Mouse (Mus musculus): Measurements from ENCODE around the gene Gm10073. TPM values are rescaled to one million over a fixed set of nuclear protein-coding genes. Genes with fewer than 3 reads are reported as not detected.

The Gm10073 gene
- polyA plus RNA-seq, 1 experiment: 67.4 TPM

GRCm38 (mm10) chr8:106545149-106545548, 28.1 kb downstream of the Gm10073 start:
- DNase-seq (ENCODE audit: low read depth): no peak
- TF ChIP-seq POLR2A (IDR thresholded peaks at IDR 0.05; ENCODE audit: borderline replicate concordance, extremely low read depth, insufficient read depth, insufficient read length, poor library complexity, severe bottlenecking): no peak
- TF ChIP-seq CTCF (IDR thresholded peaks at IDR 0.05; ENCODE audit: borderline replicate concordance, extremely low read depth, insufficient read depth, insufficient read length): no peak

DNA sequence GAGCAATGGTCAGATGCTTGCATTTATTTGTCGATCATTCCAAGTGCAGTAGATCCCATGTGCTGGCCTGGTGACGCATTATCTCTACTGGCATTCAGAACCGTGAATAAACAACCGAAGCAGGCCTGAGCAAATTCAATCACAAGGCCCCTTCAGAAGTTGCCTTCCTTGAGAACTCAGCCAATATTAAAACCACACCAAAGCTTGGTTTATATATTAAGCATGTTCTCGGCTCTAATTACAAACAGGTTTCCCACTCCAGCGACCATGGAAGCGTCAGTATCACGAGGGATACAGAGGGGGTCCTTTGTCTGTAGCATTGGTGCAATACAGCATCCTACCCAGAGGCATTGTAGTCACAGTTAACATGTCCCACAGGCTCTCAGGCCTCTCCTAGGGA, 30.2 kb downstream of the Gm10073 start:
- TF ChIP-seq CTCF (IDR thresholded peaks at IDR 0.05; ENCODE audit: borderline replicate concordance, extremely low read depth, insufficient read depth, insufficient read length) (no peak), POLR2A (IDR thresholded peaks at IDR 0.05; ENCODE audit: borderline replicate concordance, extremely low read depth, insufficient read depth, insufficient read length, poor library complexity, severe bottlenecking) (no peak)
- no peak for DNase-seq (ENCODE audit: low read depth)

DNA sequence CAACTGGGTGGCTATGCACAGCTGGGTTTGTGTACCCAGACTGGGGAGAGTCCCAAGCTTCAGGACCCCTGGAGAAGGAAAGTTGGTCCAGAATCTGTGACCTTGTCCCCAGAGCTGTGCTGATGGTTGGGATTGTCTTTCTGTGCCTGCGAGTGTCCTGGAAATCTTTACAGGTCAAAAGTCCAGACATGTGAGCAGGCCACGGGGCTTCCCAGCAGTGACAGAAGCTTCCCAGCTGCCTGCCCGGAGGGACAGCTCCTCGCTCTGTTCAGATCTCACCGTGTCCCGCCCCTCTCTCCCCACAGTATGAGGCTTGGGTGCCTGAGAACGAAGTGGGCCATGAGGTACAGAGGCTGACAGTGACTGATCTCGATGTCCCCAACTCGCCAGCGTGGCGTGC, 32.3 kb downstream of the Gm10073 start:
- DNase-seq (ENCODE audit: low read depth): no peak
- TF ChIP-seq POLR2A (IDR thresholded peaks at IDR 0.05; ENCODE audit: borderline replicate concordance, extremely low read depth, insufficient read depth, insufficient read length, poor library complexity, severe bottlenecking) (no peak), CTCF (IDR thresholded peaks at IDR 0.05; ENCODE audit: borderline replicate concordance, extremely low read depth, insufficient read depth, insufficient read length) (no peak)

DNA sequence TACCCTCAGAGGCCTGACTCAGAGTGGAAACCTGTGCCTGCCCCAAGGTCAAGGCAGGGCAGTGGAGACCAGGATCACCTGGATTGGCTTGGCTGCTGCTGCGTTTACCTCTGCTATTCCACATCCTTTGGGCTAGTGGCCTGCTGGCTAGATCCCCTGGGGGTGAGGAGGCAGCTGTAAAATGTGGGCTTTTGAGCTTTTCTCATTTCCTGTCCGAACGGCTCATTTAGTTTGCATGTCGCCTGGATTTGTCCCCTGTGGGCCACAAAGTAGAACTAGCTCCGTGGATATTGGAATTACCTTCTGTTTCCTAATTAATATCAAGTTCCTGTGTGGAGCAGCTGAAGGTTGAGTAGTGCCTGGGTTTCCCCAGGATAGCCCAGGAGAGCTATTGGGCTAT, 34.1 kb downstream of the Gm10073 start:
- TF ChIP-seq CTCF (IDR thresholded peaks at IDR 0.05; ENCODE audit: borderline replicate concordance, extremely low read depth, insufficient read depth, insufficient read length) (no peak), POLR2A (IDR thresholded peaks at IDR 0.05; ENCODE audit: borderline replicate concordance, extremely low read depth, insufficient read depth, insufficient read length, poor library complexity, severe bottlenecking) (no peak)
- DNase-seq (ENCODE audit: low read depth): no peak

DNA sequence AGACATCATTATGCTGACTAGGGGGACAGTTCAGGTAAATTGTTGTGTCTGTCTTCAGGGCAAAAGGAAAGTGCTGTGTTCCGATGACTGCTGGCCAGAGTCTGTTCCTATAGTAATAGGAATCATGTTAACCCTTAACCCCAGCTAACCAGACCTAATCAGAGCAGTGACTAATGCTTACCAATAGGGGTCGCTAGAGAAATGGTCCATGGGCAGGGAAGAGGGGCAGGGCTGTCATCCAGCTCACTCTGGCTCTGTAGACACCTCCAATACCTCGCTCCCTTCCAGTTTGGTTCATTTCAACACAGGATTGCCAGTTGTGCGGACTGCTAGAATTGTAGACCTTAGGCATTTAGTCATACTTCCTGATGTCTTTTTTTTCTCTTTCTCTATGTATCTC, 37.8 kb downstream of the Gm10073 start:
- TF ChIP-seq CTCF (IDR thresholded peaks at IDR 0.05; ENCODE audit: borderline replicate concordance, extremely low read depth, insufficient read depth, insufficient read length): 0 out of 2 replicates have a peak, but pooled peaks have one; percentile 28
- no peak for TF ChIP-seq POLR2A (IDR thresholded peaks at IDR 0.05; ENCODE audit: borderline replicate concordance, extremely low read depth, insufficient read depth, insufficient read length, poor library complexity, severe bottlenecking)
- DNase-seq (ENCODE audit: low read depth): no peak

- TF ChIP-seq CTCF (IDR thresholded peaks at IDR 0.05; ENCODE audit: borderline replicate concordance, extremely low read depth, insufficient read depth, insufficient read length) (peak; percentile 53; the same call in 1 of the 2 replicates), POLR2A (IDR thresholded peaks at IDR 0.05; ENCODE audit: borderline replicate concordance, extremely low read depth, insufficient read depth, insufficient read length, poor library complexity, severe bottlenecking) (no peak)
- DNase-seq (ENCODE audit: low read depth): peak; percentile 62
Observed at GRCm38 (mm10) chr8:106534449-106534848, 38.8 kb downstream of the Gm10073 start.

GRCm38 (mm10) chr8:106533709-106534108, 39.6 kb downstream of the Gm10073 start:
- no peak for DNase-seq (ENCODE audit: low read depth)
- TF ChIP-seq POLR2A (IDR thresholded peaks at IDR 0.05; ENCODE audit: borderline replicate concordance, extremely low read depth, insufficient read depth, insufficient read length, poor library complexity, severe bottlenecking): no peak
- no peak for TF ChIP-seq CTCF (IDR thresholded peaks at IDR 0.05; ENCODE audit: borderline replicate concordance, extremely low read depth, insufficient read depth, insufficient read length)

GRCm38 (mm10) chr8:106530566-106530965, 42.7 kb downstream of the Gm10073 start:
- no peak for DNase-seq (ENCODE audit: low read depth)
- TF ChIP-seq POLR2A (IDR thresholded peaks at IDR 0.05; ENCODE audit: borderline replicate concordance, extremely low read depth, insufficient read depth, insufficient read length, poor library complexity, severe bottlenecking) (no peak), CTCF (IDR thresholded peaks at IDR 0.05; ENCODE audit: borderline replicate concordance, extremely low read depth, insufficient read depth, insufficient read length) (peak; percentile 58)

DNA sequence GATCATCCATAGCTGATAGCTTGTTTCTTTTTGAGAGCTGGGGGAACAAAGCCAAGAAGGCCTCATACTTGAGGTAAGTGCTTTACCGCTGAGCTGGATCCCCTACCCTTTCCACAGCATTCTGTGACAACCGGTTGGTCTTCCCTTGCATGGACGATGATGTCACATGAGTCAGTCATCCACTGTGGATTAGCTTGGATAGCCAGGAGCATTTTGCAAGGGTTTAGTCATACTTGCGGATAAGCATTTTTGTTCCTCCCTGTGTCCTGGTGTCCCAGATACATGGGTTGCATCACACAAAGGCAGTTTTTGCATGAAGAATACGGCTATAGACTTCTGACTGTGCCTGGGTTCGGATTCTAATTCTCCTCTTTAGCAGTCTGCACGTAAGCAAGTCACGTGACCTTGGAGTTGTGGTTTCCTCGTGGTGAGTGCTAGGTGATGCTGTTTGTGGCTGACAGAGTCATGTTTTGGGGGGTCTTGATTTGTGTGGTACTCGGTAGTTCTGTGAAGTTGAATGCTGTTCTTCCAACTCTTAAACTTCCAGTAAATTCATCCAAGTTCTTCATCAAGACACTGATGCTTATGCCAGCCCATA, 43.3 kb downstream of the Gm10073 start:
- no peak for DNase-seq (ENCODE audit: low read depth)
- TF ChIP-seq CTCF (IDR thresholded peaks at IDR 0.05; ENCODE audit: borderline replicate concordance, extremely low read depth, insufficient read depth, insufficient read length) (no peak), POLR2A (IDR thresholded peaks at IDR 0.05; ENCODE audit: borderline replicate concordance, extremely low read depth, insufficient read depth, insufficient read length, poor library complexity, severe bottlenecking) (no peak)

DNA sequence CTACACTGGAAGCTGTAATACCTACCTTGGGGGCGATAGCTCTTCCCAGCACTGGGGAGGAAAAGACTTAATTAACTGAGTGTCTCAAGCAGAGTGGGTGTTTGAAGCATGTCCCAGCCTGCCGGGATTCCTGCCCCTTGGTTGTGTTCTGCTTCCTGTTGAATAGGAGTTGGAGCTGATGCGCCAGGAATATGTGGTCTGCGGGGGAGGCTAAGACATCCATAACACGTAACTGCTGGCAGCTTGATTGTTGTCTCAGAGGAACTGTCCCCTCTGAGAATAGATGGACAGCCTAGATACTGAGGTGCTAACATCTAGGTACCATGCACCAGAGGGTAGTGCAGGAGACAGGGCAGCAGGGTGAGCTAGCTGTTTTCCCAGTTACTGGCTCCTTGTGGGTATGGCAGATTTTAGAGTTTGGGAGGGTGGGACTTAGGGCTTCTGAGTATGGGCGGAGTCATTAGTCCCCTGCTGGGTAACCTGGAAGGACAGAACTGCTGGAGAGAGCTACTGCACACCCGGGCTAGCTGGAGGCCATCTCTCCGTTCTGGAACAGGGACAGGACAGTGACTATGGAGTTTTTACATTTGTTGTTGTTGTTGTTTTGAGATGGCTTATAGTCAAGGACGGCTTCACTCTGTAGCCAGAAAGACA, 44.5 kb downstream of the Gm10073 start:
- no peak for DNase-seq (ENCODE audit: low read depth)
- TF ChIP-seq POLR2A (IDR thresholded peaks at IDR 0.05; ENCODE audit: borderline replicate concordance, extremely low read depth, insufficient read depth, insufficient read length, poor library complexity, severe bottlenecking) (no peak), CTCF (IDR thresholded peaks at IDR 0.05; ENCODE audit: borderline replicate concordance, extremely low read depth, insufficient read depth, insufficient read length) (no peak)

DNA sequence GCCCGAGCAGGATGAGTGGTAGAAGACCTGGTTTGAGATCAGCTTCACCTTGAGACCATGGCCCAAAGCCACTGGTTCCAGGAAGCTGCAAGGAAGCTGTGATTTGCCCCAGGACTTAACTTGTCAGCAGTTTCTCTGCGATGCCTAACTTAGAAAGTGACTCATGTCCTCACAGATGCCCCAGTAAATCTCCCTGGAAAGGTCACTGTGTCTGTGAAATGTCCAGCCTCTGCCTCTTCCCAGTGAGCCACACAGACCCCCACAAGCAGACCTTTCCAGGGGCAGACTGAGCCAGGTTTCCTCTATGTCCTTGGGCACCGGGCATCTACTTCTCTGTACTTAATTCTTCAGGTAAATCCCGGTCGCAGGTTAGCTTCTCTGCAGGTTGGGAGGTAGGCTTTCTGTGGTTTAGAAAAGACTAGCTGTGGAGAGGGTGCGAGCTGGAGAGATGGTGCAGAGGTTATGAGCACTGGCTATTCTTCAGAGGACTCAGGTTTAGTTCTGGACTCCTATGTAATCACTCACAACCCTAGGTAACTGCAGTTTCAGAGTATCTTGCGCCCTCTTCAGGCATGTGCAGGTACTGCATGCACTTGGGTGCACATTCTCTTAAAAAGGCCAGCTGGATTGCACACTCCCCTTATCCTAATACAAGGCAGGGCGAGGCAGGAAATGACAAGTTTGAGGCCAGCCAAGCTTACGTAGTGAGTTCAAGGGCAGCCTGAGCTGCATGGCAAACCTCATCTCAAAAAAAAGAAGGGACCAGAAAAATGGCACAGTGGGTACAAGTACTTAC, 45.8 kb downstream of the Gm10073 start:
- TF ChIP-seq CTCF (IDR thresholded peaks at IDR 0.05; ENCODE audit: borderline replicate concordance, extremely low read depth, insufficient read depth, insufficient read length) (peak; percentile 55; the same call in 1 of the 2 replicates), POLR2A (IDR thresholded peaks at IDR 0.05; ENCODE audit: borderline replicate concordance, extremely low read depth, insufficient read depth, insufficient read length, poor library complexity, severe bottlenecking) (no peak)

More for the DNA sequence above, 45.8 kb downstream of the Gm10073 start:
- DNase-seq (ENCODE audit: low read depth): no peak

Measured in brain, embryonic 14.5 days (tissue).